Mouse (Mus musculus): Measurements from ENCODE around the gene Msl1. TPM values are rescaled to one million over a fixed set of nuclear protein-coding genes. Genes with fewer than 3 reads are reported as not detected.

The Msl1 gene
- polyA plus RNA-seq, 1 experiment = 99.1 TPM

DNA sequence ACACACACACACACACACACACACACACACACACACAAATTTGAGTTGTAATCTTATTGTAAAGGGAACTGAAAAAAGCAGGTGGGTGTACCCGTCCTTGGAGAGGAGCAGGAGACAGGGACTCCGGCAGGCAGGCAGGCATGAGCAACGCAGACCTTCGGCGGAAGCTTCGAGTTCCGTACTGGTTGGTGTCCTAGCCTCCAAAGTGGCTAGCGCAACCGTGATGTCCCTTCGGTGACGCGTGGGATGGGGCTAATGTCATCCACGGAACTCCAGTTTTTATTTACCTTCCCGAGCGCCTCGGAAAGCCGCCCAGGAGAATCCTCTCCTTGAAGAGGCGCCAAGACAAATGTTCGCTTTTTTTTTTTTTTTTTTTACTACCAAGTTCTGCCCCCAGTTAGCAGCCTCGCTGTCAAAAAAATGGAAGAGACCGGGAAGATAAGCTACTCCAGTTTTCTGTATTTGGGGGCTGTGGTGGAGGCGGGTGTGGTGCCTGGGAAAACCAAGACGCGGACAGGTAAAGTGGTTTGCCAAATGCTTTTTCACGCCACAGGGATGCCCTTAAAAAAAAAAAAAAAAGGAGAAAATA lies 6.0 kb upstream of the Msl1 start:
- under 1% methylated on average over 25 of the region's 25 CpGs for WGBS
- no peak for DNase-seq
- H3K27me3 ChIP-seq (ENCODE audit: control insufficient read depth, insufficient read depth, low read length) = no peaks in the 10 kb centered on the region
- H3K4me3 ChIP-seq (replicated peaks; ENCODE audit: insufficient read depth, low read depth, low read length) = peak overlapping the region; percentile 70
- TF ChIP-seq POLR2A (IDR thresholded peaks at IDR 0.05; ENCODE audit: borderline replicate concordance, insufficient read depth, low read length) (no peak), CTCF (IDR thresholded peaks at IDR 0.05; ENCODE audit: borderline replicate concordance, insufficient read depth, low read depth, low read length) (no peak)
- H3K4me1 ChIP-seq (ENCODE audit: control insufficient read depth, insufficient read depth, low read length) = peaks cover 15% of the 10 kb centered on the region
- H3K27ac ChIP-seq (ENCODE audit: insufficient read depth, low read length) = no peak overlapping the region

DNA sequence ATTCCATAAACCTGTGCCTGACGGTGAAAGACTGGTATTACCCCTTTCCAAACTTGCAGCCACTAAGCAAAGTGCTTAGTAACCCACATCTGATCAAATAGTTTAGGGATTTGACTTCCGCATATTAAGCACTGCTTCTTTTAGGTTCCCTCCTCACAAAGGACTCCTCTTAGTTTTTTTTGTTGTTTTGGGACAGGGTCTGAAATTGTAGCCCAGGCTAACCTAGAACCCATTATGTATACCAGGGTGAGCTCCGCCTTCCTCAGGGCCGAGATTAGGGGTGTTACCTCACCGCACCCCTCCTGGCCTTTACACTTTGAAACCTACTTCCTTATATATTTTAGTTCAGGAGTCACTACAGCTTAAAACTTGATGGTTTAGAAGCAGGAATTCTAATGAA lies 5.5 kb upstream of the Msl1 start:
- Histone ChIP-seq H3K4me1 (ENCODE audit: control insufficient read depth, insufficient read depth, low read length) (peaks cover 15% of the 10 kb centered on the region), H3K4me3 (replicated peaks; ENCODE audit: insufficient read depth, low read depth, low read length) (no peak overlapping the region), H3K27me3 (ENCODE audit: control insufficient read depth, insufficient read depth, low read length) (no peaks in the 10 kb centered on the region), H3K27ac (ENCODE audit: insufficient read depth, low read length) (no peak overlapping the region)
- no peak for DNase-seq
- 32% methylated on average over 5 of the region's 5 CpGs for WGBS
- TF ChIP-seq POLR2A (IDR thresholded peaks at IDR 0.05; ENCODE audit: borderline replicate concordance, insufficient read depth, low read length) (no peak), CTCF (IDR thresholded peaks at IDR 0.05; ENCODE audit: borderline replicate concordance, insufficient read depth, low read depth, low read length) (no peak)

DNA sequence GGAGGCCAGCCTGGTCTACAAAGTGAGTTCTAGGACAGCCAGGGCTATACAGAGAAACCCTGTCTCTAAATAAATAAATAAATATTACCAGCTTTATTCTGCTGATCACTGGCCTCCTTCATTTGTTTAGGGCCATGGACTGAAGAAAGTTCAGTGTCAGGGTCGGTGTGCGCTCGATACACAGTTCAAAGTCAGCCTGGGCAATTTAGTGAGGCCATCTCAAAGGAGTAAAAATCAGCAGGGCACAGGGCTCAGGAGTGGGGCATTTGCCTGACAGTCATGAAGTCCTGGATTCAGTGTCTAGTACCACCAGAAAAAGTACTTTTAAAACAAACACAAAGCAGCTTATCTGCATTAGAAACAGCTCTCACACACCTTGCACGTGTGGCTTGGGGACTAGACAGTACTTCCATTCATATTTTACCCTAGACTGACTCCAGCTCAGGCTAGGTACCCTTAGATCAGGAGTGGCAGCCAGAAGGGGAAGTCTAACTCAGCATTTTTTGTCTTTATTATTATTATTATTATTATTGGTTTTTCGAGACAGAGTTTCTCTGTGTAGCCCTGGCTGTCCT lies 4.6 kb upstream of the Msl1 start:
- no peaks in the 10 kb centered on the region for H3K27me3 ChIP-seq (ENCODE audit: control insufficient read depth, insufficient read depth, low read length)
- TF ChIP-seq CTCF (IDR thresholded peaks at IDR 0.05; ENCODE audit: borderline replicate concordance, insufficient read depth, low read depth, low read length) = no peak
- no peak for TF ChIP-seq POLR2A (IDR thresholded peaks at IDR 0.05; ENCODE audit: borderline replicate concordance, insufficient read depth, low read length)
- H3K27ac ChIP-seq (ENCODE audit: insufficient read depth, low read length) = no peak overlapping the region
- WGBS = 85% methylated on average over 5 of the region's 5 CpGs
- H3K4me3 ChIP-seq (replicated peaks; ENCODE audit: insufficient read depth, low read depth, low read length) = no peak overlapping the region
- H3K4me1 ChIP-seq (ENCODE audit: control insufficient read depth, insufficient read depth, low read length) = peaks cover 8% of the 10 kb centered on the region
- DNase-seq = no peak

DNA sequence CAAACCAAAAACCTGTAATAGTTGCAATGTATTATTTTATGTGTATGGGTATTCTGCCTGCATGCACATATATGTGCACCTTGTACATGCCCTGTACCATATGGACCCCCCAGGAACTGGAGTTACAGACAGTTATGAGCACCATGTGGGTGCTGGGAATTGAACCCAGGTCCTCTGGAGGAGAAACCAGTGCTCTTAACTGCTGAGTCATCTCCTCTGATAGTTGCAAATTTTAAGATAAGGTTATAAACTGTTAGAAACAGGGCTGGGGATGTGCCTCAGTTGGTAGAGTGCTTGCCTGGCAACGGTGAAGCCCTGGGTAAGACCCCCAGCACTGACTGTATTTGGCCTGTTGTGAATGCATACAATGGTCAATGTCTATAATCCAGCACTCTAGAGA lies 3.9 kb upstream of the Msl1 start:
- TF ChIP-seq POLR2A (IDR thresholded peaks at IDR 0.05; ENCODE audit: borderline replicate concordance, insufficient read depth, low read length) (no peak), CTCF (IDR thresholded peaks at IDR 0.05; ENCODE audit: borderline replicate concordance, insufficient read depth, low read depth, low read length) (no peak)
- no peak overlapping the region for H3K27ac ChIP-seq (ENCODE audit: insufficient read depth, low read length)
- H3K27me3 ChIP-seq (ENCODE audit: control insufficient read depth, insufficient read depth, low read length) = no peaks in the 10 kb centered on the region
- 78% methylated on average over 1 of the region's 1 CpGs for WGBS
- H3K4me1 ChIP-seq (ENCODE audit: control insufficient read depth, insufficient read depth, low read length) = peaks cover 3% of the 10 kb centered on the region; the same call in 1 of the 2 replicates
- no peak for DNase-seq
- H3K4me3 ChIP-seq (replicated peaks; ENCODE audit: insufficient read depth, low read depth, low read length) = no peak overlapping the region

DNA sequence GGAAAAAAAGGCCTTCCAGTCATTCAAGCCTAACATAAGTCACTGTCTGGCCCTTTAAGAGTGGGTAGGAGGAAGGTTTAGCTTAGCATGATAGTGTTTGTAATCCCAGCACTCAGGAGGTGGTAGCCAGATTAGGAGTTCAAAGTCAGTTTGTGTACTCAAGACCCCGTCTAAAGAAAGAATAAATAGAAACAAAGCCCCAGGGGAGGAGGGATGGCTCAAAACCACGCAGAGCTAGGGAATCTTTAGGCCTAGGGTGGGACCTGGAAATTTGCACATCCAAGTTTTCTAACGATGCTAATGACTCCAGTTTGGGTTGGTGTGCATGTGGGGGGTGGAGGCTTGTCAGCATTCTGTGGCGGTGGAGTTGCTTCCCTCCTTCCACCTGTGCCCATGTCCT lies 3.2 kb upstream of the Msl1 start:
- H3K4me3 ChIP-seq (replicated peaks; ENCODE audit: insufficient read depth, low read depth, low read length) = no peak overlapping the region
- DNase-seq = no peak
- H3K4me1 ChIP-seq (ENCODE audit: control insufficient read depth, insufficient read depth, low read length) = no peaks in the 10 kb centered on the region; the same call in 1 of the 2 replicates
- no peak for TF ChIP-seq POLR2A (IDR thresholded peaks at IDR 0.05; ENCODE audit: borderline replicate concordance, insufficient read depth, low read length)
- no peak overlapping the region for H3K27ac ChIP-seq (ENCODE audit: insufficient read depth, low read length)
- WGBS = 16% methylated on average over 4 of the region's 4 CpGs
- no peaks in the 10 kb centered on the region for H3K27me3 ChIP-seq (ENCODE audit: control insufficient read depth, insufficient read depth, low read length)

DNA sequence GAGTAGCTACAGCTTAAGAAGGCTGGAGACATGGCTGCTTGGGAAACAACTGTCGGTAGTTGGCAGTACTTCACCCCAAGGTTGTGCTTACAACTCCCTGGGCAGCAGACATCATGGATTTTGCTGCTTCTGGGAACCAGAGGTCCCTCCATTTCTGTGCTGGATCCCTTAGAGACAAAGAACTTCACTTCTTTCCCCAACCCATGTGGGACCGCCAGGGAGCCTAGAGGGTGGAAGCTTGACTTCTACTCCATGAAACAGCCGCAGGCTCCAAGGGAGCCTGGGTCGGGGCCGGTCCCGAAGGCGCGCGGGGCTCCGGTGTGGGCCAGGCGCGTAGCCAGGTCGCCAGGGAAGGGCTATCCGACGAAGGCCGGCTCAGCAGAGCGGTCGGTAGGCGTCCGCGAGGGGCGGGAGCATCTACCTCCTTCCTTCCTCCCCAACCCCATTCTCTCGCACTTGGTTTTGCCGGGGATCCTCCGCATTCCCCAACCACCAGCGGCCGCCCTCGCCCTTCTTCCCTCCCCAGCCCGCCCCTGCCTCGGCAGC lies 774 bp upstream of the Msl1 start:
- WGBS = under 1% methylated on average over 30 of the region's 30 CpGs
- TF ChIP-seq POLR2A (IDR thresholded peaks at IDR 0.05; ENCODE audit: borderline replicate concordance, insufficient read depth, low read length) (no peak), CTCF (IDR thresholded peaks at IDR 0.05; ENCODE audit: borderline replicate concordance, insufficient read depth, low read depth, low read length) (no peak)
- Histone ChIP-seq H3K4me3 (replicated peaks; ENCODE audit: insufficient read depth, low read depth, low read length) (peak overlapping the region; percentile 61), H3K27ac (ENCODE audit: insufficient read depth, low read length) (peak overlapping the region; percentile 98), H3K4me1 (ENCODE audit: control insufficient read depth, insufficient read depth, low read length) (peaks cover 5% of the 10 kb centered on the region; the same call in 1 of the 2 replicates), H3K27me3 (ENCODE audit: control insufficient read depth, insufficient read depth, low read length) (no peaks in the 10 kb centered on the region)
- peak; percentile 83 to 90 for DNase-seq

DNA sequence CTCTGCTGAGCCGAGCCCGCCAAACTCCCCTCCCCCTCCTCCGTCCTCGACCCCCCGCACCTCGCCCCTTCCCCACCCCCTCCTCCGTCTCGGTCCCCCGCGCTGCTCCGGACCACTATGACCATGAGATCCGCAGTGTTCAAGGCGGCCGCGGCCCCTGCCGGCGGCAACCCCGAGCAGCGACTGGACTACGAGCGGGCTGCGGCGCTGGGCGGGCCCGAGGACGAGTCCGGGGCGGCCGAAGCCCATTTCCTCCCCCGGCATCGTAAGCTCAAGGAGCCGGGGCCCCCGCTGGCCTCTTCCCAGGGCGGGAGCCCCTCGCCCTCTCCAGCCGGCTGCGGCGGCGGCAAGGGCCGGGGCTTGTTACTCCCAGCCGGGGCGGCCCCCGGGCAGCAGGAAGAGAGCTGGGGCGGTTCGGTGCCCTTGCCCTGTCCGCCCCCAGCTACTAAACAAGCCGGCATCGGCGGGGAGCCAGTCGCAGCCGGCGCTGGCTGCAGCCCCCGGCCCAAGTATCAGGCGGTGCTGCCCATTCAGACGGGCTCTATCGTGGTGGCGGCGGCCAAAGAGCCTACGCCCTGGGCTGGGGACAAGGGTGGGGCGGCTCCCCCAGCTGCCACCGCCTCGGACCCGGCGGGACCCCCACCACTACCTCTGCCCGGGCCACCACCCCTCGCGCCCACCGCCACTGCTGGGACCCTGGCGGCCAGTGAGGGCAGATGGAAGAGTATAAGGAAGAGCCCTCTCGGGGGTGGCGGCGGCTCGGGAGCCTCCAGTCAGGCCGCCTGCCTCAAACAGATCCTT lies 598 bp downstream of the Msl1 start:
- Histone ChIP-seq H3K27ac (ENCODE audit: insufficient read depth, low read length) (peak overlapping the region; percentile 83), H3K4me3 (replicated peaks; ENCODE audit: insufficient read depth, low read depth, low read length) (peak overlapping the region; percentile 84), H3K4me1 (ENCODE audit: control insufficient read depth, insufficient read depth, low read length) (peaks cover 5% of the 10 kb centered on the region; the same call in 1 of the 2 replicates), H3K27me3 (ENCODE audit: control insufficient read depth, insufficient read depth, low read length) (no peaks in the 10 kb centered on the region)
- under 1% methylated on average over 64 of the region's 74 CpGs for WGBS
- TF ChIP-seq POLR2A (IDR thresholded peaks at IDR 0.05; ENCODE audit: borderline replicate concordance, insufficient read depth, low read length) (no peak), CTCF (IDR thresholded peaks at IDR 0.05; ENCODE audit: borderline replicate concordance, insufficient read depth, low read depth, low read length) (no peak)
- peak in 1 of 2 experiments; percentile 61 for DNase-seq
